Mouse (Mus musculus) layer of hippocampus, postnatal 25 days (tissue): ENCODE measurements around the gene Ppp4r3a. TPM values are rescaled to one million over a fixed set of nuclear protein-coding genes. Genes with fewer than 3 reads are reported as not detected.

ENCODE experiments used
- DNase-seq, 2 experiments: peaks; one replicate each; pipeline ENCODE4 v3.0.0; 2022; ENCODE audit warnings: mixed read lengths in 2 of 2, low spot score in 1 of 2; ENCODE audit errors: extremely low spot score in 1 of 2
- microRNA-seq, 2 experiments: library from miRNA; unstranded; fragments of <30 nt; microRNA quantifications; one replicate each; pipeline ENCODE4 v1.2.0; 2021
- total RNA-seq, 2 experiments: library from RNA; stranded (reverse); gene quantifications; 2 replicates each; pipeline ENCODE4 v1.2.3; 2021

Gene Ppp4r3a
- total RNA-seq, 2 experiments from 2014 or later, result 37.0 to 42.9 TPM

GRCm38 (mm10) chr12:100994140-100995015, 89.1 kb downstream of the Ppp4r3a start:
- no peak for DNase-seq

- DNase-seq, result no peak
Observed at GRCm38 (mm10) chr12:100993146-100993545, 90.4 kb downstream of the Ppp4r3a start.

- no peak for DNase-seq
Observed at GRCm38 (mm10) chr12:100992505-100992904, 91.0 kb downstream of the Ppp4r3a start.

- no peak for DNase-seq
Observed at GRCm38 (mm10) chr12:100991119-100991518, 92.4 kb downstream of the Ppp4r3a start.

- DNase-seq, result no peak
Observed at GRCm38 (mm10) chr12:100990291-100990690, 93.2 kb downstream of the Ppp4r3a start.

- DNase-seq, result no peak
Observed at GRCm38 (mm10) chr12:100989780-100990288, 93.7 kb downstream of the Ppp4r3a start.

Small RNAs within 50 kb of the gene (microRNA-seq; reads per million reads assigned to microRNA genes)
- gene Mir1190, result 0 reads per million in 2 experiments

Other genes starting within 250 kb of the Ppp4r3a start
- 10 to 100 TPM; 18.1 to 20.7 TPM for gene Gpr68, start 175.5 kb downstream of the Ppp4r3a start, total RNA-seq
- gene Ccdc88c, start 54.6 kb downstream of the Ppp4r3a start, total RNA-seq, result 10 to 100 TPM; 26.7 to 40.1 TPM